Mouse (Mus musculus): ENCODE data around the gene Btbd35f9. TPM values are rescaled to one million over a fixed set of nuclear protein-coding genes. Genes with fewer than 3 reads are reported as not detected.

The Btbd35f9 gene
- not detected in 2 replicates for polyA plus RNA-seq (2012; rRNA removed)

GRCm38 (mm10) chrX:34161399-34161798 lies at the start of gene Btbd35f9:
Btbd35f9 (minus strand) TSS chrX:34161499.

Other genes with a start within 250 kb of the Btbd35f9 start
- not detected in 2 replicates for gene Btbd35f6, start 205.0 kb downstream of the Btbd35f9 start, polyA plus RNA-seq (2012; rRNA removed)
- gene Gm21870, start 174.7 kb downstream of the Btbd35f9 start, polyA plus RNA-seq (2012; rRNA removed), result not detected in 2 replicates
- gene Spin2g, start 77.2 kb upstream of the Btbd35f9 start, polyA plus RNA-seq (2012; rRNA removed), result not detected in 2 replicates